Comparison of ENCODE assay signal across 23 mouse cellular contexts in genomic region chr12:80470206-80470605, GRCm38 (mm10). TPM values are rescaled to one million over a fixed set of nuclear protein-coding genes. Genes with fewer than 3 reads are reported as not detected.
DNase-seq lines count a peak whose midpoint lies in the region; TF ChIP-seq lines count a peak whose summit lies in the region.
"Had no signal": no experiment of that assay in that cellular context is flagged by ENCODE, and none has a peak within 500 bp of the region (broad histone marks: within the 10 kb centered on the region; RNA-seq: fewer than 3 reads in every experiment).

No protein-coding gene starts in this region.

- H3K4me1 ChIP-seq in heart, embryonic 10.5 days = no peaks in the 10 kb centered on the region
- H3K4me1 ChIP-seq: forebrain, embryonic 10.5 days; forebrain, embryonic 13.5 days; heart, embryonic 15.5 days had no signal

- no peak for TF ChIP-seq CTCF in gastrocnemius, adult 2 months (IDR thresholded peaks at IDR 0.05)

- WGBS in heart, embryonic 10.5 days = 56% methylated on average over 2 of the region's 2 CpGs

- H3K4me3 ChIP-seq in gastrocnemius, adult 2 months = no peak overlapping the region
- no peak overlapping the region for H3K4me3 ChIP-seq in heart, embryonic 10.5 days
- H3K4me3 ChIP-seq: forebrain, embryonic 10.5 days; forebrain, embryonic 13.5 days; heart, embryonic 15.5 days had no signal

- peak; percentile 70 for DNase-seq in gastrocnemius, adult 2 months
- DNase-seq in gastrocnemius, postnatal 4 days (ENCODE audit: low spot score in 2 of 2) = no peak
- DNase-seq in heart, adult 18-20 months = peak; percentile 45 to 46
- no peak for DNase-seq in heart, embryonic 10.5 days (ENCODE audit: low spot score)
- peak; percentile 36 to 43 for DNase-seq in heart, postnatal 10 days
- no peak for DNase-seq in heart, postnatal 25 days (ENCODE audit: low spot score)
- DNase-seq in left cerebral cortex, adult 18-20 months (ENCODE audit: low spot score in 2 of 2) = no peak
- DNase-seq: adrenal gland, postnatal 10 days; adrenal gland, postnatal 36 days; B cell, adult 2 months; cerebellum, adult 18-20 months; cerebellum, adult 9-10 months; cerebellum, postnatal 14 days; kidney, adult 18-20 months; kidney, adult 9 months had no signal

- H3K36me3 ChIP-seq in heart, embryonic 10.5 days = no peaks in the 10 kb centered on the region
- H3K36me3 ChIP-seq: forebrain, embryonic 10.5 days; heart, embryonic 15.5 days had no signal

- no peaks in the 10 kb centered on the region for H3K27me3 ChIP-seq in heart, embryonic 10.5 days (ENCODE audit: insufficient read depth, poor library complexity, severe bottlenecking)
- H3K27me3 ChIP-seq: CH12.LX; forebrain, embryonic 13.5 days; heart, embryonic 15.5 days; Patski had no signal

- no peaks in the 10 kb centered on the region for H3K9me3 ChIP-seq in heart, embryonic 10.5 days
- H3K9me3 ChIP-seq: forebrain, embryonic 10.5 days; forebrain, embryonic 13.5 days; G1E; heart, embryonic 15.5 days had no signal

- peak overlapping the region; percentile 87 for H3K27ac ChIP-seq in gastrocnemius, adult 2 months
- no peak overlapping the region for H3K27ac ChIP-seq in heart, embryonic 10.5 days
- H3K27ac ChIP-seq: forebrain, embryonic 10.5 days; forebrain, embryonic 13.5 days; heart, embryonic 15.5 days; hindbrain, embryonic 14.5 days; hindbrain, postnatal 0 days had no signal

- intact Hi-C loops in gastrocnemius, adult 2 months (cut with DNase I) = no loop called here
- intact Hi-C loops in heart, postnatal 10 days (cut with DNase I) = no loop called here
- intact Hi-C loops in heart, postnatal 25 days (cut with DNase I) = no loop called here

RNA-seq across cellular contexts. Expression of gene Exd2, which starts 7.3 kb away (rescaled TPM):
- total RNA-seq in gastrocnemius, adult 2 months (2021) = 10 to 100 TPM; 35.0 to 46.8 TPM
- total RNA-seq in gastrocnemius, postnatal 4 days (2021) = 10 to 100 TPM; 32.8 to 36.6 TPM
- total RNA-seq in heart, adult 18-20 months (2021) = 10 to 100 TPM; 16.5 to 17.9 TPM
- 21.2 TPM in 2 replicates for polyA plus RNA-seq in heart, embryonic 10.5 days (2016; fragmentation: Nextera tagmentation; extraction: Ambion mirVana)
- 10 to 100 TPM; 12.8 to 13.3 TPM for total RNA-seq in heart, postnatal 10 days (2021)
- total RNA-seq in heart, postnatal 25 days (2021) = 10 to 100 TPM; 14.3 to 14.4 TPM
- 100 to 1,000 TPM; 108 to 112 TPM for total RNA-seq in left cerebral cortex, adult 18-20 months (2021)

RNA-seq across cellular contexts. Expression of gene Dcaf5, which starts 33.8 kb away (rescaled TPM):
- total RNA-seq in gastrocnemius, adult 2 months (2021) = 10 to 100 TPM; 39.4 to 50.8 TPM
- 10 to 100 TPM; 33.5 to 39.1 TPM for total RNA-seq in gastrocnemius, postnatal 4 days (2021)
- total RNA-seq in heart, adult 18-20 months (2021) = 10 to 100 TPM; 31.6 to 43.3 TPM
- 8.5 and 9.9 TPM in 2 replicates for polyA plus RNA-seq in heart, embryonic 10.5 days (2016; fragmentation: Nextera tagmentation; extraction: Ambion mirVana)
- total RNA-seq in heart, postnatal 10 days (2021) = 10 to 100 TPM; 34.0 to 42.4 TPM
- total RNA-seq in heart, postnatal 25 days (2021) = 10 to 100 TPM; 33.0 to 35.4 TPM
- 10 to 100 TPM; 70.9 to 74.1 TPM for total RNA-seq in left cerebral cortex, adult 18-20 months (2021)

RNA-seq across cellular contexts. Expression of gene Galnt16, which starts 47.9 kb away (rescaled TPM):
- total RNA-seq in gastrocnemius, adult 2 months (2021) = 1 to 10 TPM; 2.4 to 3.8 TPM
- total RNA-seq in gastrocnemius, postnatal 4 days (2021) = 10 to 100 TPM; 41.7 to 43.6 TPM
- total RNA-seq in heart, adult 18-20 months (2021) = 1 to 10 TPM; 1.7 to 2.8 TPM
- polyA plus RNA-seq in heart, embryonic 10.5 days (2016; fragmentation: Nextera tagmentation; extraction: Ambion mirVana) = 2.4 and 5.2 TPM in 2 replicates
- total RNA-seq in heart, postnatal 10 days (2021) = 10 to 100 TPM; 13.4 to 16.0 TPM
- total RNA-seq in heart, postnatal 25 days (2021) = 1 to 10 TPM; 3.9 to 4.3 TPM
- 10 to 100 TPM; 89.3 to 96.7 TPM for total RNA-seq in left cerebral cortex, adult 18-20 months (2021)
- total RNA-seq: CH12.LX had no signal

Comparison
In these comparisons a context has a peak if more than half of its experiments do, and no peak if none do; other contexts are left out.
1. DNase-seq: peak in gastrocnemius, adult 2 months (single experiment), heart, adult 18-20 months (2 of 2) and heart, postnatal 10 days (2 of 2); none in gastrocnemius, postnatal 4 days (0 of 2), heart, embryonic 10.5 days (single experiment), heart, postnatal 25 days (single experiment) and left cerebral cortex, adult 18-20 months (0 of 2).